Mouse (Mus musculus) left cerebral cortex, adult 6 months (tissue): ENCODE data around the gene Defb15. TPM values are rescaled to one million over a fixed set of nuclear protein-coding genes. Genes with fewer than 3 reads are reported as not detected.

ENCODE experiments used
- long read RNA-seq, 2 experiments: library from polyadenylated mRNA; unstranded; transcript quantifications; one replicate each; pipeline ENCODE4 v2.0.0; 2019 to 2020
- polyA plus RNA-seq: library from polyadenylated mRNA; unstranded; fragments of <200 nt; fragmentation: Nextera tagmentation; gene quantifications from 2 replicates; pipeline ENCODE4 v1.2.3, GENCODE M21; 2021

The Defb15 gene
- polyA plus RNA-seq: not detected in 2 replicates
- long read RNA-seq, experiment 1: 0 reads
- long read RNA-seq, experiment 2: 0 reads

GRCm38 (mm10) chr8:21932610-21933009 lies at the start of gene Defb15:
Defb15 (minus strand) TSS chr8:21932710.

GRCm38 (mm10) chr8:21969475-21969874 lies 37.0 kb upstream of the Defb15 start, which contains the start of gene Ccdc70:
Ccdc70 (plus strand) TSS chr8:21969775.

GRCm38 (mm10) chr8:21958414-21958813 lies 25.9 kb upstream of the Defb15 start, which contains the start of gene Fam90a1a:
Fam90a1a (plus strand) TSS chr8:21958714.

GRCm38 (mm10) chr8:21946462-21946861 lies 14.0 kb upstream of the Defb15 start, which contains the start of gene Defb13:
Defb13 (plus strand) TSS chr8:21946762.

GRCm38 (mm10) chr8:21938052-21938451 lies 5.5 kb upstream of the Defb15 start, which contains the start of gene Defb35:
Defb35 (plus strand) TSS chr8:21938352.

GRCm38 (mm10) chr8:21906290-21906689 lies 26.2 kb downstream of the Defb15 start, which contains the start of gene Defb11:
Defb11 (minus strand) TSS chr8:21906412.

GRCm38 (mm10) chr8:21885321-21885720 lies 47.2 kb downstream of the Defb15 start, which contains the start of gene Defb9:
Defb9 (minus strand) TSS chr8:21885421.

Other genes starting within 250 kb of the Defb15 start
- not detected in 2 replicates for gene AY761184, start 229.1 kb downstream of the Defb15 start, polyA plus RNA-seq
- not detected in 2 replicates for gene Defa24, start 198.2 kb downstream of the Defb15 start, polyA plus RNA-seq
- gene Defb50, start 109.2 kb downstream of the Defb15 start, polyA plus RNA-seq: not detected in 2 replicates
- gene Defb2, start 92.8 kb downstream of the Defb15 start, polyA plus RNA-seq: not detected in 2 replicates
- gene Defb10, start 73.8 kb downstream of the Defb15 start, polyA plus RNA-seq: not detected in 2 replicates
- gene Defb9, start 47.3 kb downstream of the Defb15 start, polyA plus RNA-seq: not detected in 2 replicates
- not detected in 2 replicates for gene Defb11, start 26.3 kb downstream of the Defb15 start, polyA plus RNA-seq
- gene Defb35, start 5.6 kb upstream of the Defb15 start, polyA plus RNA-seq: not detected in 2 replicates
- gene Defb13, start 14.1 kb upstream of the Defb15 start, polyA plus RNA-seq: not detected in 2 replicates
- gene Fam90a1a, start 26.0 kb upstream of the Defb15 start, polyA plus RNA-seq: not detected in 2 replicates
- gene Ccdc70, start 37.1 kb upstream of the Defb15 start, polyA plus RNA-seq: not detected in 2 replicates
- 0.41 and 0.47 TPM in 2 replicates for gene Atp7b, start 127.6 kb upstream of the Defb15 start, polyA plus RNA-seq
- gene Alg11, start 128.0 kb upstream of the Defb15 start, polyA plus RNA-seq: 15.2 and 22.9 TPM in 2 replicates
- gene Nek5, start 192.3 kb upstream of the Defb15 start, polyA plus RNA-seq: 0.09 and 0.34 TPM in 2 replicates
- 0.93 and 1.4 TPM in 2 replicates for gene Nek3, start 233.7 kb upstream of the Defb15 start, polyA plus RNA-seq